Comparison of ENCODE assay signal across 26 mouse cellular contexts in the genomic region with DNA sequence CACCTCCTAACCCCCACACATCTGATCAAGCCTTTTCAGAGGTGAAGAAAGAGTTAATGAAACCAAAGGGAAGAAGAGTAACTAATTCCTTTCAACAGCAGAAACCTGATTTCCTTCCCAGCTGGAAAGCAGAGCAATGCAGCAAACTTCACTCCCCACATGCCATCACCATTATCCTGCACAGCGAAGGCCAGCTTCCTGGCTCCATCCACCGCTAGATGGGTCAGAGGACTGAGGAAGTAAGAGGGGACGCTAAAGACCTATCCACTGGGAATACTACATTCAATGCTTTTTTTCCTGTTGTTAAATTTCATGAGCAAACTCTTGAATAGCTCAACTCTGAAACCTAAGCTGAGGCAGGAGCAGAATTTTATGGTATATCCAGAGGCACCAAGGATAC. TPM values are rescaled to one million over a fixed set of nuclear protein-coding genes. Genes with fewer than 3 reads are reported as not detected.
A peak's percentile ranks its signal among the peaks of the same experiment; 100 is the strongest.
DNase-seq lines count a peak whose midpoint lies in the region; ATAC-seq and TF ChIP-seq lines count a peak whose summit lies in the region.
"Had no signal": no experiment of that assay in that cellular context is flagged by ENCODE, and none has a peak within 500 bp of the region (broad histone marks: within the 10 kb centered on the region; RNA-seq: fewer than 3 reads in every experiment).

No protein-coding gene starts in this region.

- H3K9ac ChIP-seq in heart, embryonic 16.5 days (ENCODE audit: low read length), result no peak overlapping the region
- H3K9ac ChIP-seq in lung, postnatal 0 days (replicated peaks; ENCODE audit: low read depth), result no peak overlapping the region
- H3K9ac ChIP-seq: forebrain, embryonic 13.5 days; heart, embryonic 13.5 days; hindbrain, embryonic 12.5 days; hindbrain, embryonic 15.5 days had no signal

- no peak for TF ChIP-seq EP300 in lung, postnatal 0 days (IDR thresholded peaks at IDR 0.05)

- intact Hi-C loops in gastrocnemius, adult 2 months (cut with DNase I), result no loop called here
- intact Hi-C loops in heart, postnatal 14 days (cut with DNase I), result loop anchor here (5.0 to 10.0 kb wide), 2 partner anchors 33 to 145 kb away; no protein-coding TSS in a partner anchor

- peak overlapping the region; percentile 46 for H3K27ac ChIP-seq in gastrocnemius, adult 2 months
- no peak overlapping the region for H3K27ac ChIP-seq in heart, embryonic 16.5 days (ENCODE audit: low read length)
- H3K27ac ChIP-seq in kidney, adult 2 months (ENCODE audit: insufficient read depth, low read depth, low read length), result peak overlapping the region; percentile 90
- H3K27ac ChIP-seq in lung, postnatal 0 days (ENCODE audit: low read length), result no peak overlapping the region
- H3K27ac ChIP-seq: forebrain, embryonic 10.5 days; forebrain, embryonic 13.5 days; heart, embryonic 13.5 days; hindbrain, embryonic 12.5 days; hindbrain, embryonic 15.5 days had no signal

- H3K9me3 ChIP-seq in heart, embryonic 16.5 days (replicated peaks; ENCODE audit: control insufficient read depth, low read length), result no peaks in the 10 kb centered on the region
- H3K9me3 ChIP-seq in lung, postnatal 0 days (ENCODE audit: low read length), result no peaks in the 10 kb centered on the region
- H3K9me3 ChIP-seq: forebrain, embryonic 10.5 days; forebrain, embryonic 13.5 days; G1E; heart, embryonic 13.5 days; hindbrain, embryonic 12.5 days; hindbrain, embryonic 15.5 days had no signal

- DNase-seq in gastrocnemius, adult 2 months, result no peak
- DNase-seq in gastrocnemius, postnatal 10 days, result no peak
- DNase-seq in heart, postnatal 14 days, result no peak
- peak; percentile 19 for DNase-seq in kidney, adult 2 months
- no peak for DNase-seq in kidney, postnatal 4 days
- DNase-seq in lung, postnatal 0 days (ENCODE audit: low spot score), result no peak
- DNase-seq in lung, postnatal 25 days (ENCODE audit: low spot score), result no peak
- DNase-seq: adrenal gland, postnatal 10 days; adrenal gland, postnatal 36 days; B cell, adult 2 months; cerebellum, adult 11 months; cerebellum, adult 2 months; cerebellum, adult 9-11 months; cerebellum, postnatal 25 days; gastrocnemius, postnatal 25 days; kidney, adult 18-20 months had no signal

- TF ChIP-seq CTCF in gastrocnemius, adult 2 months (IDR thresholded peaks at IDR 0.05), result no peak
- TF ChIP-seq CTCF in kidney, adult 2 months (conservative IDR thresholded peaks at IDR 0.05; ENCODE audit: insufficient read depth, insufficient read length, low read depth, low read length), result no peak
- 0 out of 2 replicates have a peak, but pooled peaks have one; percentile 8 for TF ChIP-seq CTCF in lung, postnatal 0 days (IDR thresholded peaks at IDR 0.05)

- H3K4me3 ChIP-seq in gastrocnemius, adult 2 months, result peak overlapping the region; percentile 34; the same call in 1 of the 2 replicates
- H3K4me3 ChIP-seq in heart, embryonic 16.5 days (ENCODE audit: low read length), result no peak overlapping the region
- no peak overlapping the region for H3K4me3 ChIP-seq in kidney, adult 2 months (ENCODE audit: insufficient read depth, low read depth, low read length)
- H3K4me3 ChIP-seq in lung, postnatal 0 days (ENCODE audit: low read depth, low read length), result no peak overlapping the region
- H3K4me3 ChIP-seq: forebrain, embryonic 10.5 days; forebrain, embryonic 13.5 days; heart, embryonic 13.5 days; hindbrain, embryonic 12.5 days; hindbrain, embryonic 15.5 days had no signal

- no peak overlapping the region for H3K4me2 ChIP-seq in heart, embryonic 16.5 days (ENCODE audit: low read depth, low read length)
- H3K4me2 ChIP-seq in lung, postnatal 0 days (replicated peaks; ENCODE audit: low read depth, low read length), result no peak overlapping the region
- H3K4me2 ChIP-seq: forebrain, embryonic 13.5 days; heart, embryonic 13.5 days; hindbrain, embryonic 12.5 days; hindbrain, embryonic 15.5 days had no signal

- 0 out of 2 replicates have a peak, but pooled peaks cover 3% of the 10 kb centered on the region for H3K36me3 ChIP-seq in heart, embryonic 16.5 days (ENCODE audit: control insufficient read depth, insufficient read depth)
- no peaks in the 10 kb centered on the region for H3K36me3 ChIP-seq in kidney, adult 2 months (ENCODE audit: control insufficient read depth, insufficient read depth, low read length)
- H3K36me3 ChIP-seq in lung, postnatal 0 days (ENCODE audit: insufficient read depth, low read length), result 0 out of 2 replicates have a peak, but pooled peaks cover 3% of the 10 kb centered on the region
- H3K36me3 ChIP-seq: G1E; hindbrain, embryonic 12.5 days; hindbrain, embryonic 15.5 days had no signal

- no peaks in the 10 kb centered on the region for H3K27me3 ChIP-seq in heart, embryonic 16.5 days (ENCODE audit: control insufficient read depth, insufficient read depth, low read length)
- no peaks in the 10 kb centered on the region for H3K27me3 ChIP-seq in kidney, adult 2 months (replicated peaks; ENCODE audit: control insufficient read depth, insufficient read depth, low read length)
- H3K27me3 ChIP-seq in lung, postnatal 0 days (replicated peaks; ENCODE audit: insufficient read depth, low read length), result no peaks in the 10 kb centered on the region
- H3K27me3 ChIP-seq: CH12.LX; heart, embryonic 13.5 days; hindbrain, embryonic 15.5 days; Patski had no signal

- no peak for TF ChIP-seq POLR2A in kidney, adult 2 months (IDR thresholded peaks at IDR 0.05; ENCODE audit: low read depth, low read length)

- ATAC-seq in heart, embryonic 16.5 days (replicated peaks; ENCODE audit: extremely low read depth, insufficient read depth, low FRiP score), result 0 out of 2 replicates have a peak, but pooled peaks have one; percentile 55
- no peak for ATAC-seq in lung, postnatal 0 days
- ATAC-seq: forebrain, embryonic 13.5 days; forebrain, embryonic 16.5 days; Patski had no signal

- no peaks in the 10 kb centered on the region for H3K4me1 ChIP-seq in heart, embryonic 16.5 days (ENCODE audit: control insufficient read depth, insufficient read depth, low read length)
- no peaks in the 10 kb centered on the region for H3K4me1 ChIP-seq in kidney, adult 2 months (ENCODE audit: control insufficient read depth, insufficient read depth, low read length)
- H3K4me1 ChIP-seq in lung, postnatal 0 days (ENCODE audit: insufficient read depth, low read depth, low read length), result no peaks in the 10 kb centered on the region
- H3K4me1 ChIP-seq: forebrain, embryonic 10.5 days; forebrain, embryonic 13.5 days; hindbrain, embryonic 12.5 days; hindbrain, embryonic 15.5 days had no signal

- 34% methylated on average over 3 of the region's 3 CpGs for WGBS in heart, embryonic 16.5 days
- WGBS in kidney, adult 2 months, result 50% methylated on average over 3 of the region's 3 CpGs
- 23% methylated on average over 3 of the region's 3 CpGs for WGBS in lung, postnatal 0 days

RNA-seq across cellular contexts. Expression of a gene that starts 8.4 kb away (rescaled TPM):
- 10 to 100 TPM; 11.8 to 16.9 TPM for total RNA-seq in gastrocnemius, adult 2 months (2021)
- 10 to 100 TPM; 38.5 to 48.0 TPM for total RNA-seq in gastrocnemius, postnatal 10 days (2021)
- 38.5 and 46.2 TPM in 2 replicates for polyA plus RNA-seq in heart, embryonic 16.5 days (2015; fragmentation: Nextera tagmentation; extraction: Ambion mirVana)
- 100 to 1,000 TPM in 1 of 2 experiments, 10 to 100 TPM in 1; 89.7 to 101 TPM for total RNA-seq in heart, postnatal 14 days (2021)
- 28.0 and 32.3 TPM in 2 replicates for polyA plus RNA-seq in kidney, adult 2 months (2012; rRNA removed)
- 46.4 and 69.4 TPM in 2 replicates for polyA plus RNA-seq in lung, postnatal 0 days (2015; fragmentation: Nextera tagmentation; extraction: Ambion mirVana)
- total RNA-seq: CH12.LX had no signal
- polyA plus RNA-seq: G1E, Patski had no signal

Comparison
In these comparisons a context has a peak if more than half of its experiments do, and no peak if none do; other contexts are left out.
1. H3K27ac ChIP-seq: peak in gastrocnemius, adult 2 months (single experiment) and kidney, adult 2 months (single experiment); none in heart, embryonic 16.5 days (single experiment) and lung, postnatal 0 days (single experiment).